Mouse (Mus musculus) hindbrain, postnatal 0 days (tissue): ENCODE measurements at regions not wholly inside any gene's neighbourhood (a gene's known extent, or its start where the extent isn't known, plus 50 kb on each side); places are given as distances from the start of the nearest gene placed in this dataset.
A peak's percentile ranks its signal among the peaks of the same experiment; 100 is the strongest.

ENCODE experiments used
- ATAC-seq: fragments of 200-750 bp; cut with Nextera tagmentation; 2 replicates; pipeline ENCODE4 v1.8.0; 2017; ENCODE audit warnings: mild to moderate bottlenecking, moderate TSS enrichment, moderate library complexity
- DNase-seq: peaks from one replicate; pipeline ENCODE4 v3.0.0-alpha.2; 2015; ENCODE audit warnings: low spot score
- H3K27ac ChIP-seq: fragments of 300-500 bp; sonication (generic); 2 replicates; pipeline ENCODE4 v1.5.1; 2014; ENCODE audit warnings: mild to moderate bottlenecking
- H3K27me3 ChIP-seq: fragments of 300-500 bp; sonication (generic); 2 replicates; pipeline ENCODE4 v1.6.1; 2014; ENCODE audit warnings: low read length, mixed read lengths; ENCODE audit not compliant: insufficient read depth
- H3K36me3 ChIP-seq: fragments of 300-500 bp; sonication (generic); 2 replicates; pipeline ENCODE4 v1.6.1; 2014; ENCODE audit warnings: low read length, mixed read lengths; ENCODE audit not compliant: insufficient read depth
- H3K4me1 ChIP-seq: fragments of 300-500 bp; sonication (generic); 2 replicates; pipeline ENCODE4 v1.6.1; 2014; ENCODE audit warnings: antibody characterized with exemption, low read length, mixed read lengths; ENCODE audit not compliant: insufficient read depth
- H3K4me2 ChIP-seq: fragments of 300-500 bp; sonication (generic); 2 replicates; pipeline ENCODE4 v1.6.1; 2014; ENCODE audit warnings: low read depth, mild to moderate bottlenecking, low read length, moderate library complexity, mixed read lengths
- H3K4me3 ChIP-seq: fragments of 300-500 bp; sonication (generic); 2 replicates; pipeline ENCODE4 v1.5.1; 2014; ENCODE audit warnings: low read length
- H3K9ac ChIP-seq: fragments of 300-500 bp; sonication (generic); replicated peaks from 2 replicates; pipeline ENCODE4 v1.6.1; 2014; ENCODE audit warnings: mild to moderate bottlenecking, low read length, moderate library complexity, mixed read lengths
- H3K9me3 ChIP-seq: fragments of 300-500 bp; sonication (generic); 2 replicates; pipeline ENCODE4 v1.6.1; 2016; ENCODE audit warnings: low read length, mixed read lengths
- CTCF ChIP-seq: IDR thresholded peaks from 2 replicates; pipeline ENCODE4 v1.5.1; 2016; ENCODE audit warnings: antibody characterized with exemption, control low read depth, low read depth
- WGBS: fragments of 180-500 bp; shearing (Covaris S2); extraction: QIAGEN DNeasy Blood & Tissue Kit; methylation state at CpG from one replicate; pipeline ENCODE4 v1.1.7; 2014; 5-methylcytosine and 5-hydroxymethylcytosine counted together

DNA sequence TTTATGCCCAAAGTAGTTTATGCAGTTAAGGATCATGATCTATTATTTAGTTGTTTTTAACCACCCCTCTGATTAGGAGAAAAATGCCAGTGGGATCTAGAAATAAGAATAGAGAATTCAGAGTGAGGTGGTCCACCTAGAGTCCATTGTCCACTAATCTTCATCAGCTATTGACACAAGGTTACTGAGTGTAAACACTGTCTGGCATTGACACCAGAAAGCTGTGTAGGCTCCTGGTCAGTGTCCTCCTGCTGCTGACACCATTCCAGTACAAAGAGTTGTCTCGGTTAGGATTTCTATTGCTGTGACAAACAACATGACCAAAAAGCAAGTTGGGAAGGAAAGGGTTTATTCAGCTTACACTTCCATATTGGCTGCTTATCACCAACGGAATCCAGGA is 110.1 kb upstream of the Slc4a7 start:
- DNase-seq (no peak), ATAC-seq (no peak)
- H3K4me2 ChIP-seq = no peak overlapping the region
- no peak overlapping the region for H3K9ac ChIP-seq
- no peaks in the 10 kb centered on the region for H3K27me3 ChIP-seq
- no peaks in the 10 kb centered on the region for H3K36me3 ChIP-seq
- H3K9me3 ChIP-seq = no peaks in the 10 kb centered on the region
- WGBS = 83% methylated on average over 2 of the region's 2 CpGs
- H3K4me1 ChIP-seq = no peaks in the 10 kb centered on the region
- no peak overlapping the region for H3K27ac ChIP-seq
- TF ChIP-seq CTCF = no peak
- no peak overlapping the region for H3K4me3 ChIP-seq

DNA sequence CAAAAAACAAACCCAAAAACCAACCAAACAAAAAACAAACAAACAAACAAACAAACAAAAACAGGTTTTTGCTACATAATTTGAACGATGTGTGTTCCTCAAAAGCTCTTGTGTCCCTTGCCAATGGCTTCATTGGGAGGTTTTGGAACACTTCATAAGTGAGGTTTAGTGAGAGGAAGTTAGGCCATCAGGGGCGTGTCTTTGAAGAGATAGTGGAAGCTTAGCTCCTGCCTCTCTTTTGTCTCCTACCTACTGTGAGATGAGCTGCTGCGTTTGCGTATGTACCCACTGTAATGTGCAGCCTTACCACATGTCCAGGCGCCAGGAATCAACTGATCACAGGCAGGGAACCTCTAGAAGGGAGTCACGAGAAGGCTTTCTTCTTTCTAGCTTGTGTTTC is 107.3 kb upstream of the Slc4a7 start:
- TF ChIP-seq CTCF = no peak
- Histone ChIP-seq H3K27me3 (no peaks in the 10 kb centered on the region), H3K4me1 (no peaks in the 10 kb centered on the region), H3K4me2 (no peak overlapping the region), H3K9ac (no peak overlapping the region), H3K4me3 (no peak overlapping the region), H3K9me3 (no peaks in the 10 kb centered on the region), H3K36me3 (no peaks in the 10 kb centered on the region), H3K27ac (no peak overlapping the region)
- ATAC-seq (no peak), DNase-seq (no peak)
- 86% methylated on average over 6 of the region's 6 CpGs for WGBS

DNA sequence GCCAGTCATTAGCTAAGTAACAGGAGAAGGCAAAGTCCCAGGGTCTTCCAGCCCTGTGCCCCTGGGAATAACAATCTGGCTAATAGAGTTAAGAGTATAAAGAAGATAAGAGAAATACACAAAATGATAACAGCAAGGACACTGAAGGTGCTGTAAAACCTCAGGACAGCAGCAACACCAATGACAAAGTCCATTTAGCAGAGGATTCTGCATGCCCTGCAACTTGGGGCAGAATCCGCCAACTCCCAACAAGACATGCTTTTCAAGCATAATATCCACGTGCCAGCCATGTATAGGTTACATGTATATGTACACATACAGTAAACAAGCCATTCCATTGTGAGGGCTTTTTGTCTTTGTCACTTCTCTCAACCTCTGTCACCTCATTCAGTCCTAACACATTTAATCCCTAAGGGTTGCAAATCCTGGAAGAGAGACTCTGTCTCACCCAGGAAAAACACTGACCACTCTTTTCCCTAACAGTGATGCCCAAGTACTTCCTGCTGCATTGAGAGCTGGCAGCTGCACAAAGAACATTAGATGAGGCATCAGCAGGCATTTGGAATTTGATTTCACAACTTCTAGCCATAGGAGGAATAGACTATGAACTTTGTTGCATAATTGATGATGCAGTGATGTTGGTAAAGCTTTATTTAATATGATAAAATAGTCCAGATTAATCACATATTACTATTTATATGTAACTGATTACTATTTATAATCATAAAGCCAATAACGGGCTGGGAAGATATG is 105.8 kb upstream of the Slc4a7 start:
- TF ChIP-seq CTCF = no peak
- no peak for DNase-seq
- Histone ChIP-seq H3K4me3 (no peak overlapping the region), H3K36me3 (no peaks in the 10 kb centered on the region), H3K4me1 (no peaks in the 10 kb centered on the region), H3K27me3 (no peaks in the 10 kb centered on the region), H3K4me2 (no peak overlapping the region), H3K27ac (no peak overlapping the region), H3K9ac (no peak overlapping the region), H3K9me3 (no peaks in the 10 kb centered on the region)
- 89% methylated on average over 3 of the region's 3 CpGs for WGBS
- ATAC-seq = no peak

DNA sequence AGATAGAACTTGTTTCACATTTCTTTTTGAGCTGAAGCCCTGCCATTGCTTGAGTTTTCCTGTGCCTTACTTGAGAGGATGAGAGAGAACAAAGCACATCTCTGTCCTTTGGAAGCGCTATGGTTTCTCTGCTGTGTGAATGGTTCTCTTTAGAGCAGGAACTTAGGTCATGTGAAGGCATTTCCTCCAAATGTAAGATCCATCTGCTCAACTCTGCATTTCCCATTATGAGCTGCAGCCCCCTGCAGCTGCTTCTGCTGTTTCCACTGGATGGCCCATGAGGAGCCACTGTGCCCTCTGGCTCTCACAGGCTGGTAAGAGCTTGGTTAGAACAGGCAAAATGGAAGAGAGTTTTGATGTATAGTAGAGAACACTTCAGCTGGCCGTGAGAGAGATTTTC is 102.5 kb upstream of the Slc4a7 start:
- DNase-seq = peak; percentile 10

DNA sequence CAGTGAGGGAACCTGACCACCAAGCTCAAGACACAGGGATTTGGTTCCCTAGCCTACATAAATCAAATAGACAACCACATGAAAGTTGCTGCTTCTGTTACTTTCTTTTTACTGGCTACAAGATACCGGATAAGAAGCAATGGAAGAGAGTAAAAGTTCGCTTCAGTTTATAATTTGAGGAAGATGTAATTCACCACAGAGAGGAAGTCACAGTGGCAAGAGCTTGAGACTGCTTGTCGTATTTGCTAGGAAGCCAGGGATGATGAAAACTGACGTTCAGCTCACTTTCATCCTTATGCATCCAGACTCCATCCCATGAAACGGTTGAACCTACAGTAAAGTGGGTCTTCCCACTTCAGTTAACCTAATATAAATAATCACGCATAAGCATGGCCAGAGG is 102.1 kb upstream of the Slc4a7 start:
- Histone ChIP-seq H3K27ac (no peak overlapping the region), H3K9me3 (no peaks in the 10 kb centered on the region), H3K4me1 (no peaks in the 10 kb centered on the region), H3K4me2 (no peak overlapping the region), H3K27me3 (no peaks in the 10 kb centered on the region), H3K9ac (no peak overlapping the region), H3K4me3 (no peak overlapping the region), H3K36me3 (no peaks in the 10 kb centered on the region)
- no peak for DNase-seq
- no peak for TF ChIP-seq CTCF
- WGBS = 87% methylated on average over 6 of the region's 6 CpGs
- no peak for ATAC-seq

More for the DNA sequence above, 102.5 kb upstream of the Slc4a7 start:
- Histone ChIP-seq H3K4me3 (no peak overlapping the region), H3K9me3 (no peaks in the 10 kb centered on the region), H3K4me2 (no peak overlapping the region), H3K4me1 (no peaks in the 10 kb centered on the region), H3K9ac (no peak overlapping the region), H3K36me3 (no peaks in the 10 kb centered on the region), H3K27ac (no peak overlapping the region), H3K27me3 (no peaks in the 10 kb centered on the region)
- 58% methylated on average over 2 of the region's 2 CpGs for WGBS
- no peak for TF ChIP-seq CTCF
- ATAC-seq = 0 out of 2 replicates have a peak, but pooled peaks have one; percentile 12

DNA sequence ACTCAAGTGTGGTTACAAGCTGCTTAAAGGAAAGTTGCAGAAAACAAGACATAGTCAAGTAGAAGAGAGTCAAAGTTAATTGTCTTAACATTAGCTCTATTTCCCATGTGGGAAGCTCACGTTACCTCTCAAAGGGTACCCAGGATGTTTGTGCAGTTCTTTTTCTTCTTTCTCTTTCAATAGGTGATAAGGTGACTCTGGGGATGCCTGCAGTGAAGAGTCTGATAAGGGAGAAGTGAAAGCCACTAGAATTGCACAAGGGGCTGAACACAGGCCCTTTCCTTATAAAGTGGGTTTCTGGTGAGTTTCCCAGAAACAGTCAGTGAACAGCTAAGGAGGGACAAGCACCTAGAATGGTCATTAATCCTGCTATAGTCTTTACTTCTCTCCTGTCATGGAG is 98.6 kb upstream of the Slc4a7 start:
- WGBS = 89% methylated on average over 1 of the region's 1 CpGs
- no peak for ATAC-seq
- H3K36me3 ChIP-seq = no peaks in the 10 kb centered on the region
- no peak overlapping the region for H3K27ac ChIP-seq
- no peak overlapping the region for H3K9ac ChIP-seq
- no peak for DNase-seq
- H3K4me2 ChIP-seq = no peak overlapping the region
- no peaks in the 10 kb centered on the region for H3K27me3 ChIP-seq
- no peaks in the 10 kb centered on the region for H3K4me1 ChIP-seq
- H3K9me3 ChIP-seq = no peaks in the 10 kb centered on the region
- no peak for TF ChIP-seq CTCF
- no peak overlapping the region for H3K4me3 ChIP-seq

DNA sequence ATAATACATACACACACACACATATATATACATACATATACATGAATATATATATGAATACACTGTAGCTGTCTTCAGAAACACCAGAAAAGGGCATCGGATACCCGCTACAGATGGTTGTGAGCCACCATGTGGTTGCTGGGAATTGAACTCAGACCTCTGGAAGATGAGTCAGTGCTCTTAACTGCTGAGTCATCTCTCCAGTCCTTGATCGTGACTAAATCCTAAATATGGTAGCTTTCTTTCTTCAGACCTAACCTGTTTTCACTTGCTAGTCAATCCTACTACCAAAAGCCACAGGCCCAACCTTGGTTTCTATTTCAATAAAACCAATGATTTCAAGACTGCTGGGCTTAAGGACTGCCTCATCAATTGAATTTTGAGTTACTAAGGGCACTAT is 95.0 kb upstream of the Slc4a7 start:
- Histone ChIP-seq H3K27ac (no peak overlapping the region), H3K4me1 (no peaks in the 10 kb centered on the region), H3K36me3 (no peaks in the 10 kb centered on the region), H3K4me3 (no peak overlapping the region), H3K4me2 (no peak overlapping the region), H3K27me3 (no peaks in the 10 kb centered on the region), H3K9ac (no peak overlapping the region), H3K9me3 (no peaks in the 10 kb centered on the region)
- DNase-seq (no peak), ATAC-seq (no peak)
- TF ChIP-seq CTCF = no peak
- 93% methylated on average over 3 of the region's 3 CpGs for WGBS
